In the genomic region with DNA sequence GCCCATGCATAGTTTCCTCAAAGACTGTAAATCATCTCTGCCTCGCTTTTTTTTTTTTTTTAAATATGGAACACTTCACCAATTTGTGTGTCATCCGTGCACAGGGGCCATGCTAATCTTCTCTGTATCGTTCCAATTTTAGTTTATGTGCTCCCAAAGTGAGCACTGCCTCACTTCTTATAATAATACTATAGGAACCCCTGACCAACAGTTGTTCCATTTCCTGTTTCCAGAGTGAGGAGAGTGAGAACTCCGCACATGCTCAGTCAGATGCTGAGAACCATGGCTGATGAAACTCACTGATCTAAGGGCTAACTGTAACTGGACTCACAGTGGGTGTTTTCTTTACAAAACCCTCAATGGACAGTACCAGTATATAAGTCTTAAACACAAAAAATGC, we compare ENCODE assay signal across 1 mouse cellular context.
TF ChIP-seq lines count a peak whose summit lies in the region.

No protein-coding gene starts in this region.

TF ChIP-seq in CH12.LX, 34 proteins besides CTCF, POLR2A, EP300 and RAD21 (continued from another document):
- TF ChIP-seq ZNF384 (IDR thresholded peaks at IDR 0.05; ENCODE audit: low read depth, low read length) (peak; percentile 83), CHD1 (IDR thresholded peaks at IDR 0.05; ENCODE audit: low read depth, low read length) (no peak), MEF2A (IDR thresholded peaks at IDR 0.05; ENCODE audit: borderline replicate concordance, low read depth, low read length) (peak; percentile 55; the same call in 1 of the 2 replicates), ZMIZ1 (IDR thresholded peaks at IDR 0.05; ENCODE audit: low read depth, low read length) (0 out of 2 replicates have a peak, but pooled peaks have one; percentile 29), BHLHE40 (IDR thresholded peaks at IDR 0.05; ENCODE audit: low read depth, low read length) (0 out of 2 replicates have a peak, but pooled peaks have one; percentile 29)
